Mouse (Mus musculus): ENCODE measurements at regions not wholly inside any gene's neighbourhood (a gene's known extent, or its start where the extent isn't known, plus 50 kb on each side); places are given as distances from the start of the nearest gene placed in this dataset.

DNA sequence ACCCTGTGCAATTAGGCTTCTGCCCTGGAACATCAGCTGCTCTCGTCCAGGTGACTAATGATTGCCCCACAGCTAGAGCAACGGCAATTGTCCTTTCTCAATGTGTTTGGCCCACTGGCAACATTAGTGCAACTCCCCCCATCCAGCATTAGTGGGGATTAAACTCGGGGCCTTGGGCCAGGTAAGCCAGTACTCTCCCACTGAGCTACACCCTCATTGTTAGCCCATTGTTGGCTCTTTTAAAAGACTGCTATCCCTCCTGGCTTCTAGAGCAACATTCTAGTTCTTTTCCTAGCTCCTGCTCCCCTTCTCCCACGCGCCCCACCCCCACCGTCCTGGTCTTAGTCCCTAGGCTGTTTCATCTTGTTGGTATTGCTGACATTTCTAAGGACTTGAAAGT lies 463.4 kb downstream of the Zfp704 start:
- Histone ChIP-seq H3K36me3 (ENCODE audit: control insufficient read depth, insufficient read depth, low read length) (no peaks in the 10 kb centered on the region), H3K4me2 (replicated peaks; ENCODE audit: low read depth, low read length) (no peak overlapping the region), H3K9me3 (ENCODE audit: control insufficient read depth, low read length) (no peaks in the 10 kb centered on the region), H3K9ac (ENCODE audit: low read depth, low read length) (no peak overlapping the region), H3K27me3 (ENCODE audit: control insufficient read depth, insufficient read depth, low read length) (no peaks in the 10 kb centered on the region), H3K4me3 (ENCODE audit: low read depth, low read length) (no peak overlapping the region), H3K27ac (ENCODE audit: low read depth, low read length) (no peak overlapping the region), H3K4me1 (replicated peaks; ENCODE audit: control insufficient read depth, insufficient read depth, low read length) (no peaks in the 10 kb centered on the region)
- WGBS, result 64% methylated on average over 6 of the region's 6 CpGs
- ATAC-seq (ENCODE audit: low FRiP score) (no peak), DNase-seq (ENCODE audit: low spot score) (no peak)

- H3K9me3 ChIP-seq (ENCODE audit: control insufficient read depth, low read length), result no peaks in the 10 kb centered on the region
- no peak overlapping the region for H3K27ac ChIP-seq (ENCODE audit: low read depth, low read length)
- H3K9ac ChIP-seq (ENCODE audit: low read depth, low read length), result no peak overlapping the region
- no peaks in the 10 kb centered on the region for H3K4me1 ChIP-seq (replicated peaks; ENCODE audit: control insufficient read depth, insufficient read depth, low read length)
- DNase-seq (ENCODE audit: low spot score) (no peak), ATAC-seq (ENCODE audit: low FRiP score) (no peak)
- 87% methylated on average over 7 of the region's 7 CpGs for WGBS
- no peak overlapping the region for H3K4me3 ChIP-seq (ENCODE audit: low read depth, low read length)
- H3K27me3 ChIP-seq (ENCODE audit: control insufficient read depth, insufficient read depth, low read length), result no peaks in the 10 kb centered on the region
- H3K4me2 ChIP-seq (replicated peaks; ENCODE audit: low read depth, low read length), result no peak overlapping the region
- no peaks in the 10 kb centered on the region for H3K36me3 ChIP-seq (ENCODE audit: control insufficient read depth, insufficient read depth, low read length)
These were observed 464.3 kb downstream of the Zfp704 start for GRCm38 (mm10) chr3:9145612-9146011.

- Histone ChIP-seq H3K27ac (ENCODE audit: low read depth, low read length) (no peak overlapping the region), H3K9me3 (ENCODE audit: control insufficient read depth, low read length) (no peaks in the 10 kb centered on the region), H3K4me3 (ENCODE audit: low read depth, low read length) (no peak overlapping the region), H3K9ac (ENCODE audit: low read depth, low read length) (no peak overlapping the region), H3K36me3 (ENCODE audit: control insufficient read depth, insufficient read depth, low read length) (no peaks in the 10 kb centered on the region), H3K4me1 (replicated peaks; ENCODE audit: control insufficient read depth, insufficient read depth, low read length) (no peaks in the 10 kb centered on the region), H3K27me3 (ENCODE audit: control insufficient read depth, insufficient read depth, low read length) (no peaks in the 10 kb centered on the region), H3K4me2 (replicated peaks; ENCODE audit: low read depth, low read length) (no peak overlapping the region)
- WGBS, result 84% methylated on average over 5 of the region's 5 CpGs
- DNase-seq (ENCODE audit: low spot score) (no peak), ATAC-seq (ENCODE audit: low FRiP score) (no peak)
These were observed 468.0 kb downstream of the Zfp704 start for GRCm38 (mm10) chr3:9141836-9142235.

DNA sequence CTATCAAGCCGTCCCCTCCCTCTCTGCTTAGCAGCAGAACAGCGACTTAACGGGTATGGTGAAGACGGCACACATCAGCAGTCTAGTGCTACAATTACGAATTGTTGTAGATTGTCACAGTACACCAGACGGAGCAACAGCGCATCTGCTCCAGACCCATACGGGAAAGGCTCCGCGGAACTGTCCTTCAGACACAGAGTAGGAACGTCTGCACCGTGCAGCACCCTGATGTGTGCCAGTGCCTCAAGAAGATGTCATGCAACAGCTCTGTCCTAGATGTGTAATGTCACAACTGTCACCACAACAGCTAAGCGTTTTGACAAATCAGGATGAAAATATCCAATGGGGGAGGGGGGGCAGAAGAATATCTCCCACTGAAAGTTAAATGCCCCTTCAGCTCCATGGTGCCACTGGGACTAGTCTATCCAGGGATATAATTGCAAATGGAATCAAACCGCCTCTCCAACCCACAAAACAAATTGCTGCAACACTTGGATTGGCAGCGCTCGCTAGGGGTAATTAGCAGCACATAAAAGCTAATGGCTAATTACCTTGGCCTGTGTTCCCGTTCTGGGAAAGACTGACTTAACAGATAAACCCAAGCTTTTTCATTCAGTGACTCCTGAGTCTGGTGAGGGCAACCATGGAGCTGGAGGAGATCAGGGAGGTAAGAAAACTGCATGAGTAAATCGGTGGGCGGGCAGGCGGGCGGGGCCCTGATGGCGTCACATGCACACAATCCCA lies 472.6 kb downstream of the Zfp704 start:
- H3K4me3 ChIP-seq (ENCODE audit: low read depth, low read length), result no peak overlapping the region
- no peak overlapping the region for H3K4me2 ChIP-seq (replicated peaks; ENCODE audit: low read depth, low read length)
- no peak for DNase-seq (ENCODE audit: low spot score)
- no peak overlapping the region for H3K9ac ChIP-seq (ENCODE audit: low read depth, low read length)
- no peaks in the 10 kb centered on the region for H3K36me3 ChIP-seq (ENCODE audit: control insufficient read depth, insufficient read depth, low read length)
- 91% methylated on average over 22 of the region's 22 CpGs for WGBS
- H3K9me3 ChIP-seq (ENCODE audit: control insufficient read depth, low read length), result no peaks in the 10 kb centered on the region
- no peaks in the 10 kb centered on the region for H3K4me1 ChIP-seq (replicated peaks; ENCODE audit: control insufficient read depth, insufficient read depth, low read length)
- no peak for ATAC-seq (ENCODE audit: low FRiP score)
- no peaks in the 10 kb centered on the region for H3K27me3 ChIP-seq (ENCODE audit: control insufficient read depth, insufficient read depth, low read length)
- no peak overlapping the region for H3K27ac ChIP-seq (ENCODE audit: low read depth, low read length)

DNA sequence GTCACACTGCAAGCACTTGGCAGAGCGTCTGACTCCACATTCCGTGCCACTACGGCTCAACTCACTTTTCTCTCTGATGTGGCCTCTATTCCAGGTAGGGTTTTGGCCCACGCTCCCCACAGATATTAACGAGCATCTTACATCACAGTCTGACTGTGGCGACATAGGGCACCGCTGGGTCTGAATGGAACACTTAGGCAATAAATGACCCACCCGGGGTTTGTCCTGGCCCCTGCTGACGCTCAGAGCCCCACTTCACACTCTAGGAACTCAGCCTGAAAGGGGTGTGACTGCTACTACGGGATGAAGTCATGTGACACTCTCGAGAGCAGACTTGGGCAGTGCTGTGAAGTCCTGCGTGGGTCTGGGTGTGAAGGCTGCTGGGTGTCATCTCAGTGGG lies 475.9 kb downstream of the Zfp704 start:
- WGBS, result 79% methylated on average over 12 of the region's 12 CpGs
- ATAC-seq (ENCODE audit: low FRiP score) (no peak), DNase-seq (ENCODE audit: low spot score) (no peak)

DNA sequence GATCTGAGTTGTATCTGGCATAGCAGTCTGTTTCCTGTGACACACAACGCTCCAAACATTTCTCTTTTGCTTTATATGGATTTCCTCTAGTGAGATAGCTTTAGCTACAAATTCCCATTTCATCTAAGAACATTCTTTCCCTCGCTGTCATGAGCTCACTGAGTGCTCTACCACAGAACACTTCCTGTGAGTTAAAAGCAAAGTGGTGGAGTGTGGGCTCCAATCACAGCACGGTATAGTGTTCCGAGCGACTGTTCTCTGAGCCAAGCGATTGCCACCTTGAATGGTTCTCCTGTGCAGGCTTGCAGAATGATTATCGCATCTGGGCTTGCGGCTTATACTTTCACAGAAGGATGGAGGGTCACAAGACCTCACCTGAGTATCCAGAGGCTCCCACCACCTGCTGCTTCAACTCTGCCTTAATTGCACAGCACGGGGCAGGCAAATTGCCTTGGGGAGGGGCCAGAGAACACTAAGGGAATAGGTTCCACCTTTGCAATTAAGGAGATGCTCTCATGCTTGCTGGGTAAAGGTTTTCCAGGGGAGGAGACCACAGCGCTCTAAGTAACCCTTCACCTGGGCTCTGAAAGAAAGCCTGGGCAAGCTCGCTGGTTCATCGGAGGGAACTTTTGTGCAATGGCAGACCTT lies 477.7 kb downstream of the Zfp704 start:
- 86% methylated on average over 12 of the region's 12 CpGs for WGBS
- DNase-seq (ENCODE audit: low spot score) (no peak), ATAC-seq (ENCODE audit: low FRiP score) (no peak)
- H3K4me1 ChIP-seq (replicated peaks; ENCODE audit: control insufficient read depth, insufficient read depth, low read length), result no peaks in the 10 kb centered on the region
- no peaks in the 10 kb centered on the region for H3K36me3 ChIP-seq (ENCODE audit: control insufficient read depth, insufficient read depth, low read length)
- no peak overlapping the region for H3K4me3 ChIP-seq (ENCODE audit: low read depth, low read length)
- no peak overlapping the region for H3K4me2 ChIP-seq (replicated peaks; ENCODE audit: low read depth, low read length)
- H3K27me3 ChIP-seq (ENCODE audit: control insufficient read depth, insufficient read depth, low read length), result no peaks in the 10 kb centered on the region
- H3K9me3 ChIP-seq (ENCODE audit: control insufficient read depth, low read length), result no peaks in the 10 kb centered on the region
- no peak overlapping the region for H3K9ac ChIP-seq (ENCODE audit: low read depth, low read length)
- H3K27ac ChIP-seq (ENCODE audit: low read depth, low read length), result no peak overlapping the region

More for the DNA sequence above, 475.9 kb downstream of the Zfp704 start:
- Histone ChIP-seq H3K9me3 (ENCODE audit: control insufficient read depth, low read length) (no peaks in the 10 kb centered on the region), H3K4me2 (replicated peaks; ENCODE audit: low read depth, low read length) (no peak overlapping the region), H3K4me1 (replicated peaks; ENCODE audit: control insufficient read depth, insufficient read depth, low read length) (no peaks in the 10 kb centered on the region), H3K27ac (ENCODE audit: low read depth, low read length) (no peak overlapping the region), H3K36me3 (ENCODE audit: control insufficient read depth, insufficient read depth, low read length) (no peaks in the 10 kb centered on the region), H3K27me3 (ENCODE audit: control insufficient read depth, insufficient read depth, low read length) (no peaks in the 10 kb centered on the region), H3K4me3 (ENCODE audit: low read depth, low read length) (no peak overlapping the region), H3K9ac (ENCODE audit: low read depth, low read length) (no peak overlapping the region)

DNA sequence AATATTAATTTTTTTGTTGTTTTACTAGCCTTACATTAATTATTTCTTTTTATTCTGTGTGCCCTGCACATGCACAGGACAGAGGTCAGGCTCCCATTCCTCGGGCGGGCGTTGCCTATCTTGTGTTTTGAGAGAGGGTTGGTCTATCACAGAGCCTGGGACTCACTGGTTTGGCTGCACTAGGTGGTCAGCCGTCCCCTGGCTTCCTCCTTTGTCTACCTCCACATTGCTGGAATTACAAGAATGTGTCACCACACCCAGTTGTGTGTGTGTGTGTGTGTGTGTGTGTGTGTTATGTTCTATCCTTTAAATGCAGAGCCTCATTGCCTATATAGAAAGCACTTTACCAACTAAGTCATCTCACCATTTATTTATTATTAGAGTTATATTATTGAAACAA lies 478.5 kb downstream of the Zfp704 start:
- no peaks in the 10 kb centered on the region for H3K9me3 ChIP-seq (ENCODE audit: control insufficient read depth, low read length)
- H3K4me2 ChIP-seq (replicated peaks; ENCODE audit: low read depth, low read length), result no peak overlapping the region
- H3K4me1 ChIP-seq (replicated peaks; ENCODE audit: control insufficient read depth, insufficient read depth, low read length), result no peaks in the 10 kb centered on the region
- no peak overlapping the region for H3K9ac ChIP-seq (ENCODE audit: low read depth, low read length)
- 80% methylated on average over 4 of the region's 4 CpGs for WGBS
- DNase-seq (ENCODE audit: low spot score) (no peak), ATAC-seq (ENCODE audit: low FRiP score) (no peak)
- H3K36me3 ChIP-seq (ENCODE audit: control insufficient read depth, insufficient read depth, low read length), result no peaks in the 10 kb centered on the region
- no peak overlapping the region for H3K27ac ChIP-seq (ENCODE audit: low read depth, low read length)
- H3K4me3 ChIP-seq (ENCODE audit: low read depth, low read length), result no peak overlapping the region
- no peaks in the 10 kb centered on the region for H3K27me3 ChIP-seq (ENCODE audit: control insufficient read depth, insufficient read depth, low read length)

- no peak overlapping the region for H3K27ac ChIP-seq (ENCODE audit: low read depth, low read length)
- H3K4me2 ChIP-seq (replicated peaks; ENCODE audit: low read depth, low read length), result no peak overlapping the region
- no peaks in the 10 kb centered on the region for H3K27me3 ChIP-seq (ENCODE audit: control insufficient read depth, insufficient read depth, low read length)
- H3K4me1 ChIP-seq (replicated peaks; ENCODE audit: control insufficient read depth, insufficient read depth, low read length), result no peaks in the 10 kb centered on the region
- H3K9me3 ChIP-seq (ENCODE audit: control insufficient read depth, low read length), result no peaks in the 10 kb centered on the region
- WGBS, result 84% methylated on average over 4 of the region's 4 CpGs
- DNase-seq (ENCODE audit: low spot score) (no peak), ATAC-seq (ENCODE audit: low FRiP score) (no peak)
- H3K36me3 ChIP-seq (ENCODE audit: control insufficient read depth, insufficient read depth, low read length), result no peaks in the 10 kb centered on the region
- no peak overlapping the region for H3K4me3 ChIP-seq (ENCODE audit: low read depth, low read length)
- no peak overlapping the region for H3K9ac ChIP-seq (ENCODE audit: low read depth, low read length)
These were observed 481.5 kb downstream of the Zfp704 start for GRCm38 (mm10) chr3:9128407-9128806.

DNA sequence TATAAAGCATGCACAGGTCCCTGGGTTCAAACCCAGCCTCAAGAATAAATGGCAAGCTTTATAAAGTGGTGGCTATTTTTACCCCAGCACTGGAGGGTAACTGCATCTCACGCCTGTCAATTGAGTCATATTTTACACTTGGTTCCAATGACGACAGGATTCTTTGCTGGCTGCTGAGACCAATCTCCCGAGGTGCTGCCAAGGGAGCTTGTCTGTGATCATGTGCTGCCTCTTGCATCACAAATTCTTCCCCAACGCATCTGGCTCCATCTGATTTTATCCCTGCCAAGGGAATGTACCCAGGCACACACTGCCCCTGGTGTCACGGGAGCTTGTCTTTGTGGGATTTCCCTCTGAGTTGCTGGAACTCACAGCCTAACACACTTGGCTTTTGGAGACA lies 486.8 kb downstream of the Zfp704 start:
- Histone ChIP-seq H3K4me3 (ENCODE audit: low read depth, low read length) (no peak overlapping the region), H3K4me2 (replicated peaks; ENCODE audit: low read depth, low read length) (no peak overlapping the region), H3K36me3 (ENCODE audit: control insufficient read depth, insufficient read depth, low read length) (no peaks in the 10 kb centered on the region), H3K27me3 (ENCODE audit: control insufficient read depth, insufficient read depth, low read length) (no peaks in the 10 kb centered on the region), H3K27ac (ENCODE audit: low read depth, low read length) (no peak overlapping the region), H3K4me1 (replicated peaks; ENCODE audit: control insufficient read depth, insufficient read depth, low read length) (no peaks in the 10 kb centered on the region), H3K9ac (ENCODE audit: low read depth, low read length) (no peak overlapping the region), H3K9me3 (ENCODE audit: control insufficient read depth, low read length) (no peaks in the 10 kb centered on the region)
- WGBS, result 66% methylated on average over 5 of the region's 5 CpGs
- DNase-seq (ENCODE audit: low spot score) (no peak), ATAC-seq (ENCODE audit: low FRiP score) (no peak)

Measured in hindbrain, embryonic 11.5 days (tissue).